Mouse (Mus musculus) liver, embryonic 14.5 days (tissue): ENCODE results near the gene Grifin. TPM values are rescaled to one million over a fixed set of nuclear protein-coding genes. Genes with fewer than 3 reads are reported as not detected.
A peak's percentile ranks its signal among the peaks of the same experiment; 100 is the strongest.

Experiments used
- ATAC-seq: fragments of 200-750 bp; cut with Nextera tagmentation; 2 replicates; pipeline ENCODE4 v1.8.0; 2017; ENCODE audit warnings: moderate number of reproducible peaks, mild to moderate bottlenecking, moderate library complexity; ENCODE audit not compliant: insufficient read depth
- DNase-seq, 3 experiments: peaks; one replicate each; pipeline ENCODE4 v3.0.0-alpha.2; 2012 to 2013; ENCODE audit warnings: low read depth in 3 of 3, low spot score in 3 of 3
- H3K27ac ChIP-seq: fragments of 300-500 bp; sonication (generic); 2 replicates; pipeline ENCODE4 v1.5.1; 2014; ENCODE audit warnings: moderate library complexity, mild to moderate bottlenecking, control low read depth, inconsistent platforms
- H3K27me3 ChIP-seq: fragments of 300-500 bp; sonication (generic); 2 replicates; pipeline ENCODE4 v1.6.1; 2014; ENCODE audit warnings: mild to moderate bottlenecking, low read length, moderate library complexity; ENCODE audit not compliant: control insufficient read depth, insufficient read depth
- H3K36me3 ChIP-seq: fragments of 300-500 bp; sonication (generic); replicated peaks from 2 replicates; pipeline ENCODE4 v1.6.1; 2014; ENCODE audit warnings: low read depth; ENCODE audit not compliant: control insufficient read depth, insufficient read depth
- H3K4me1 ChIP-seq, 2 experiments: fragments of 200-500 bp in 1 of 2; fragments of 300-500 bp in 1 of 2; sonication (generic) in 1 of 2; replicated peaks; 2 replicates each; pipeline ENCODE4 v1.6.1; 2012 to 2014; ENCODE audit warnings: antibody characterized with exemption in 1 of 2, inconsistent platforms in 1 of 2, low read length in 1 of 2; ENCODE audit not compliant: control insufficient read depth in 2 of 2, insufficient read depth in 2 of 2
- H3K4me2 ChIP-seq: fragments of 300-500 bp; sonication (generic); 2 replicates; pipeline ENCODE4 v1.6.1; 2014; ENCODE audit warnings: low read depth, mild to moderate bottlenecking, control low read depth, moderate library complexity
- H3K4me3 ChIP-seq, 2 experiments: fragments of 200-500 bp in 1 of 2; fragments of 300-500 bp in 1 of 2; sonication (generic) in 1 of 2; 2 replicates each; pipeline ENCODE4 v1.5.1; 2012 to 2014; ENCODE audit warnings: low read depth in 2 of 2, low read length in 2 of 2, mild to moderate bottlenecking in 2 of 2, control low read depth in 1 of 2, inconsistent platforms in 1 of 2, moderate library complexity in 1 of 2; ENCODE audit not compliant: insufficient read depth in 1 of 2
- H3K9ac ChIP-seq: fragments of 300-500 bp; sonication (generic); replicated peaks from 2 replicates; pipeline ENCODE4 v1.6.1; 2014; ENCODE audit warnings: mild to moderate bottlenecking, control low read depth, moderate library complexity
- H3K9me3 ChIP-seq: fragments of 300-500 bp; sonication (generic); 2 replicates; pipeline ENCODE4 v1.6.1; 2016; ENCODE audit warnings: low read length, mixed read lengths; ENCODE audit not compliant: control insufficient read depth
- CTCF ChIP-seq: IDR thresholded peaks from 2 replicates; pipeline ENCODE4 v1.5.1; 2016; ENCODE audit warnings: antibody characterized with exemption, low read depth, control low read depth
- EP300 ChIP-seq: IDR thresholded peaks from 2 replicates; pipeline ENCODE4 v1.6.1; 2016; ENCODE audit warnings: antibody characterized with exemption, low read depth
- WGBS: fragments of 180-500 bp; shearing (Covaris S2); extraction: QIAGEN DNeasy Blood & Tissue Kit; methylation state at CpG from one replicate; pipeline ENCODE4 v1.1.7; 2014; ENCODE audit not compliant: insufficient replicate concordance; 5-methylcytosine and 5-hydroxymethylcytosine counted together
- polyA plus RNA-seq, 2 experiments: library from polyadenylated mRNA; depleted of rRNA in 1 of 2; stranded (reverse) in 1 of 2; unstranded in 1 of 2; fragments of >200 nt; fragmentation: Nextera tagmentation in 1 of 2; extraction: Ambion mirVana in 1 of 2; gene quantifications; 2 replicates each; pipeline versions ENCODE4 v1.2.1 to v1.2.3; 2012 to 2014

Grifin gene
- polyA plus RNA-seq, 2 experiments = 2.3 to 2.5 TPM

GRCm38 (mm10) chr5:140542811-140543575 is 21.9 kb downstream of the Grifin start:
- no peak overlapping the region for H3K4me2 ChIP-seq
- H3K9ac ChIP-seq = no peak overlapping the region
- peaks cover 0 to 2% of the 10 kb centered on the region in 2 experiments; a peak in 1 of 4 replicates for H3K4me1 ChIP-seq
- H3K4me3 ChIP-seq = no peak overlapping the region
- no peak for DNase-seq
- no peak overlapping the region for H3K27ac ChIP-seq
- no peaks in the 10 kb centered on the region for H3K9me3 ChIP-seq
- TF ChIP-seq EP300 = no peak
- TF ChIP-seq CTCF = no peak
- 55% methylated on average over 9 of the region's 9 CpGs for WGBS
- no peaks in the 10 kb centered on the region for H3K27me3 ChIP-seq
- no peaks in the 10 kb centered on the region for H3K36me3 ChIP-seq
- no peak for ATAC-seq

GRCm38 (mm10) chr5:140540106-140540505 is 24.8 kb downstream of the Grifin start:
- ATAC-seq = peak; percentile 42; the same call in 1 of the 2 replicates
- peaks cover 0 to 2% of the 10 kb centered on the region in 2 experiments; a peak in 1 of 4 replicates for H3K4me1 ChIP-seq
- WGBS = 12% methylated on average over 8 of the region's 8 CpGs
- no peak overlapping the region for H3K9ac ChIP-seq
- TF ChIP-seq CTCF = peak; percentile 95
- no peak for TF ChIP-seq EP300
- DNase-seq = peak; percentile 50 to 61 (median 56)
- H3K9me3 ChIP-seq = no peaks in the 10 kb centered on the region
- H3K4me3 ChIP-seq = no peak overlapping the region
- H3K27me3 ChIP-seq = no peaks in the 10 kb centered on the region
- no peak overlapping the region for H3K27ac ChIP-seq
- H3K36me3 ChIP-seq = no peaks in the 10 kb centered on the region
- H3K4me2 ChIP-seq = no peak overlapping the region

GRCm38 (mm10) chr5:140538111-140538683 is 26.7 kb downstream of the Grifin start:
- ATAC-seq = peak; percentile 57
- 54% methylated on average over 13 of the region's 13 CpGs for WGBS
- Histone ChIP-seq H3K27me3 (no peaks in the 10 kb centered on the region), H3K36me3 (no peaks in the 10 kb centered on the region), H3K9ac (no peak overlapping the region), H3K27ac (no peak overlapping the region), H3K4me2 (no peak overlapping the region), H3K4me3 (no peak overlapping the region), H3K4me1 (peaks cover 0 to 2% of the 10 kb centered on the region in 2 experiments; a peak in 1 of 4 replicates), H3K9me3 (no peaks in the 10 kb centered on the region)
- TF ChIP-seq EP300 = no peak
- TF ChIP-seq CTCF = no peak
- DNase-seq = peak in 2 of 3 experiments; percentile 30

- Histone ChIP-seq H3K27ac (no peak overlapping the region), H3K4me2 (no peak overlapping the region), H3K9me3 (no peaks in the 10 kb centered on the region), H3K4me1 (no peaks in the 10 kb centered on the region), H3K4me3 (no peak overlapping the region), H3K27me3 (no peaks in the 10 kb centered on the region), H3K36me3 (no peaks in the 10 kb centered on the region), H3K9ac (no peak overlapping the region)
- WGBS = 73% methylated on average over 2 of the region's 2 CpGs
- ATAC-seq = no peak
- DNase-seq = no peak
- TF ChIP-seq EP300 (no peak), CTCF (no peak)
Measured at GRCm38 (mm10) chr5:140526754-140527153, 38.1 kb downstream of the Grifin start.

GRCm38 (mm10) chr5:140521196-140521595 is 43.7 kb downstream of the Grifin start:
- ATAC-seq (no peak), DNase-seq (no peak)
- 56% methylated on average over 1 of the region's 1 CpGs for WGBS
- no peak overlapping the region for H3K4me3 ChIP-seq
- TF ChIP-seq CTCF (no peak), EP300 (no peak)
- no peak overlapping the region for H3K9ac ChIP-seq
- peaks cover 0 to 5% of the 10 kb centered on the region in 2 experiments; a peak in 2 of 4 replicates for H3K4me1 ChIP-seq
- H3K27ac ChIP-seq = no peak overlapping the region
- H3K36me3 ChIP-seq = no peaks in the 10 kb centered on the region
- H3K4me2 ChIP-seq = no peak overlapping the region
- H3K9me3 ChIP-seq = no peaks in the 10 kb centered on the region
- no peaks in the 10 kb centered on the region for H3K27me3 ChIP-seq
